Mouse (Mus musculus) forebrain, embryonic 12.5 days (tissue): ENCODE data around the gene Urod. TPM values are rescaled to one million over a fixed set of nuclear protein-coding genes. Genes with fewer than 3 reads are reported as not detected.

Experiments
- ATAC-seq: fragments of 200-750 bp; cut with Nextera tagmentation; 2 replicates; pipeline ENCODE4 v1.8.0; 2017; ENCODE audit warnings: moderate TSS enrichment; ENCODE audit not compliant: low FRiP score
- H3K27ac ChIP-seq: fragments of 300-500 bp; sonication (generic); 2 replicates; pipeline ENCODE4 v1.5.1; 2016; ENCODE audit warnings: mild to moderate bottlenecking
- H3K27me3 ChIP-seq: fragments of 300-500 bp; sonication (generic); 2 replicates; pipeline ENCODE4 v1.6.1; 2016; ENCODE audit warnings: mild to moderate bottlenecking
- H3K36me3 ChIP-seq: fragments of 300-500 bp; sonication (generic); replicated peaks from 2 replicates; pipeline ENCODE4 v1.6.1; 2016; ENCODE audit warnings: mild to moderate bottlenecking
- H3K4me1 ChIP-seq: fragments of 300-500 bp; sonication (generic); 2 replicates; pipeline ENCODE4 v1.6.1; 2016
- H3K4me2 ChIP-seq: fragments of 300-500 bp; sonication (generic); 2 replicates; pipeline ENCODE4 v1.6.1; 2016; ENCODE audit warnings: mild to moderate bottlenecking, moderate library complexity
- H3K4me3 ChIP-seq: fragments of 300-500 bp; sonication (generic); replicated peaks from 2 replicates; pipeline ENCODE4 v1.5.1; 2016; ENCODE audit warnings: mild to moderate bottlenecking
- H3K9ac ChIP-seq: fragments of 300-500 bp; sonication (generic); 2 replicates; pipeline ENCODE4 v1.6.1; 2016; ENCODE audit warnings: mild to moderate bottlenecking
- H3K9me3 ChIP-seq: fragments of 300-500 bp; sonication (generic); 2 replicates; pipeline ENCODE4 v1.6.1; 2016
- WGBS: fragments of 180-500 bp; shearing (Covaris S2); methylation state at CpG from one replicate; pipeline ENCODE4 v1.1.7; 2016; 5-methylcytosine and 5-hydroxymethylcytosine counted together
- polyA plus RNA-seq: library from polyadenylated mRNA; unstranded; fragments of >200 nt; fragmentation: Nextera tagmentation; extraction: Ambion mirVana; gene quantifications from 2 replicates; pipeline ENCODE4 v1.2.1, GENCODE M21; 2016

Gene Urod
- polyA plus RNA-seq: 76.0 and 78.0 TPM in 2 replicates

DNA sequence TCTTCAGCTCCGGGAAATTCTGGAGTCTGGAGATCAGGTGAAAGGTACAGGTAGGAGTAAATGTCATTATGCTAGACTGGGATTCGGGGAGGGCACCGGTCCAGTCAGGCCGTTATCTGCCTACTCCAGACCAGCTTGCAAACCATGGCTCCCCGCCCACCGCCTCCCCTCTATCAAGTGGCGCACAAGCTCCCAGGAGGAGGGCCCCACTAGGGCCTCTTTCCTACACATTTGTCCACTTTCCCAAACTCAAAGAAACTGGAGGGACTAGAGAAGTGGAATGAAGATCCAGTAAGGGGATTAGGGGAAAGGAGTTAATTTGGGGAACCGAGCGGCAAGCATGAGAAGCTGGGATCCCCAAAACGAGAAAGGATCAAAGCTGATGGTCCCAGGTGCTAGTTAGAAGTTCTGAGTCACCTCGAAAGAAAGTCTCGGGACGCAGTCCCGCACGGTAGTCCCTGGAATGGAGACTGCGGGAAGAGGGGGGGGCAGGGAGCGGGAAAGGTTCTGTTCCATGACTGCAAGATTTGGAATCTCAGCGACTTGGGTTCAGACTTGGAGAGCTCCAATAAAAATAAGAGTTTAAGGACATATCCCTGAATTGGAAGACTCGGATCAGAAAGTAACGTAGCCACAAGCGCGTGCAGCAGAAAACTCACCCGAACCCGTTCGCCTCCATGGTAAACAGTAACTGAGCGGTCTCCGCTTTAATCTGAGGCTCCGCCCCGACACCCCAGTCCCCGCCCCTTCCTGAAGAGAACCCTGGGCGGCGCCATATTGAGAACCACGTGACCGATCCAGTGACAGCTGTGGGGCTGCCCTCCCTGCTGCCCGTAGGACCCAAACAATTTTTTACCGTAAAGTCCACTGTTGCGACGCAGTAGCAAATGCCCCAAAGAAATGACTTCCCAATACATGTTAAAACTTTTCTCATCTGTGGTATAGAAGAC, at the start of gene Urod:
Gene Urod, minus strand, starts transcription at position 742 of the 950 bp plus-strand sequence.
- peak within 1 kb of the TSS; percentile 85 for H3K27ac ChIP-seq
- peak; percentile 92 for ATAC-seq
- H3K4me1 ChIP-seq: peaks cover 28% of the 10 kb centered on the region
- H3K9me3 ChIP-seq: no peaks in the 10 kb centered on the region
- peaks cover 6% of the 10 kb centered on the region; the same call in 1 of the 2 replicates for H3K36me3 ChIP-seq
- peak within 1 kb of the TSS; percentile 99 for H3K4me2 ChIP-seq
- H3K4me3 ChIP-seq: peak within 1 kb of the TSS; percentile 87
- H3K27me3 ChIP-seq: peaks cover 8% of the 10 kb centered on the region; the same call in 1 of the 2 replicates
- peak within 1 kb of the TSS; percentile 76 for H3K9ac ChIP-seq
- 1% methylated on average over 38 of the region's 38 CpGs for WGBS

DNA sequence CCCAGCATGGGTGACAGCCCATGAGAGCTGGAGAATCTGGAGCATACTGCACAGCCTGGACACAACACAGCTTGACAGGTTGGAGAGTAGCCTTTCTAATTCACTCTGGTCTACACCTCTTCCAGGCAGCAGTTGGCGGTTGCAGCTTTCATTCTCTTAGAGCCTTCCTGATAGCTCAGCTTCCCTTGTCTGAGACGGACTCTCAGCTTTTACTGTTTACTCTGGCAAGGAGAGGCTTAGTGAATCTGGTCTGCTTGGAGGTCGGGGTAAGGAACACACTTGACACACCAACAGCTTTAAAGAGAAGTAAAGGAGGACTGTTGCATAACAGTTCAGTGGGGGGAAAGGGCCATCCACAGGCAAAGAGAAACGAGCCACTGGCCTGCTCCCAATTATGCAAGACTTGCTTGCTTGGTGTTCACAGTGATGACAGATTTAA, 47.1 kb upstream of the Urod start:
- Histone ChIP-seq H3K36me3 (no peaks in the 10 kb centered on the region; the same call in 1 of the 2 replicates), H3K4me3 (no peak overlapping the region), H3K9me3 (no peaks in the 10 kb centered on the region), H3K4me2 (no peak overlapping the region), H3K9ac (no peak overlapping the region), H3K27ac (peak overlapping the region; percentile 73), H3K27me3 (no peaks in the 10 kb centered on the region), H3K4me1 (peaks cover 19% of the 10 kb centered on the region)
- no peak for ATAC-seq
- WGBS: 44% methylated on average over 4 of the region's 4 CpGs

DNA sequence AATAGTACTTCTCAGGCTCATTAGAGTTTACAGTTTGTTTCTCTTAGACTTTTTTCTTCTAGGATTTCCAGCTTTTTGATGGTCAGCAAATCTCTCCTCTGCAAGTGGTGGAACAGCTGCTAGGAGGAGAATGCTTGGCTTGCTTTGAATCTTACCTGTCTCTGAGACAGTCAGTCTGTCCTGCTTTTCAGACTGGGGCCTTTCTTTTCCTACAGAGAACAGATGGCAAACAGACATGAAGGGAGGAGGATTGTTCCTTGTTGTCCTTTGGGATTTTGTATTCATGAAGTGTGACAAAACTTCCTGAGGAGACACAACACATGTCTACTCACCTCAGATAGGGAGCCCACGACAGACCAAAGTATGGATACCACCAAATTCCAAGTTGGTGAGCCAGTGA, 46.6 kb upstream of the Urod start:
- H3K9ac ChIP-seq: no peak overlapping the region
- peaks cover 19% of the 10 kb centered on the region for H3K4me1 ChIP-seq
- H3K27me3 ChIP-seq: no peaks in the 10 kb centered on the region
- 72% methylated on average over 1 of the region's 1 CpGs for WGBS
- H3K36me3 ChIP-seq: no peaks in the 10 kb centered on the region; the same call in 1 of the 2 replicates
- no peak overlapping the region for H3K4me2 ChIP-seq
- H3K9me3 ChIP-seq: no peaks in the 10 kb centered on the region
- peak overlapping the region; percentile 73 for H3K27ac ChIP-seq
- no peak overlapping the region for H3K4me3 ChIP-seq
- no peak for ATAC-seq

DNA sequence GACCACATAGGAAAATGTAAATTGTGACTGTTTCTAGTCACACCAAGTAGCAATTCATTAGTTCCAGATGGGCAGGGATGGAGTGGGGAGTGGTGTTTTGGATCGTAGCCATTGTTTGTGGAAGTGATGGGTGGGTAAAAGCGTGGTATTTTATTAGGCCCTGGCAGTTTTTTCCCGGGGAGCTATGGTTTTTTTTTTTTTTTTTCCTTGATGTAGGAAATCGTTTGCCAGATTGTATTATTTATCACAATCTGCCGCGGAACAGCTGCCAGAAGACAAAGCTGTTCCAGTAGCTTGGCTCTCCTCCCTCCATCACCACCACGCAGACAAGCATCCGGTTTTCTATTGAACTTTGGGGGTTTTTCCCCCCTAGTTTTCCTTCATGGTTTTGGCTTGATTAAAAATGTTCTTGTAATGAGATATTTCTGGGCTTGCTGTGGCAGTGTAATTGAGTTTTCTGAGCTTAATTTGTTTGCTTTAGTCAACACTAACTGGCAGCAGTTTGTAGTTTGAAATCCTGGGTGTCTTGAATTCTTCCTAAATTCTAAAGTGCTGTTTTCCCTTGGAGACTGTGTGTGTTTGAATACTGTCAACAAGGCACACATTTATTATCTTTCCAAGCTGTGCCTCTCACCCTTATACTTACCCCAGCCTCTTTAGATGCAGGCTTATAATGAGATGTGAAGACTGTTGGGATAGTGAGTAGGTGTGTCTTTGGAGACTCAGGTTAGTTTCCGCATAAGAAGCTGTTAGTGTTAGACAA, 45.9 kb upstream of the Urod start:
- Histone ChIP-seq H3K4me1 (peaks cover 19% of the 10 kb centered on the region), H3K4me3 (no peak overlapping the region), H3K36me3 (peaks cover 6% of the 10 kb centered on the region; the same call in 1 of the 2 replicates), H3K4me2 (no peak overlapping the region), H3K9ac (no peak overlapping the region), H3K9me3 (no peaks in the 10 kb centered on the region), H3K27ac (peak overlapping the region; percentile 73), H3K27me3 (no peaks in the 10 kb centered on the region)
- 0 out of 2 replicates have a peak, but pooled peaks have one; percentile 20 for ATAC-seq
- 49% methylated on average over 9 of the region's 9 CpGs for WGBS

DNA sequence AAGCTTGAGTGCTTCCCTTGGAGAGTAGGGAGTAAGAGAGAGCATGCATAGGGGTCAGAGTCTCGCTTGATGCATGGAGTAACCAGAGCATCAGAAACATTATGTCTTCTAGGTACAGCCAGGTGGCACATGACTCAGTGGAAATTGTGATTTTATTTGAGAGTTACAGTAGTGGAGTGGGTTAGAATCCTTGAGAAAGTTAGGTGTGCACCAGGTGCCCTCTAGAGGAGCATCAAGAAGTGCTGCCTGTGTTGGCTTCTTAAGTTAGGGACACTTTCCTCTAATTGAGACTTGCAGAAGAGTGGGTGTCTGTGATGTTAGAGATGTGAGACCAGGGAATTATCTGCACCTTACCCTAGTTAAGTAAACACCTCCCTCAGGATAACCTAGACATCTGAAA, 36.9 kb upstream of the Urod start:
- H3K27ac ChIP-seq: no peak overlapping the region
- H3K4me2 ChIP-seq: no peak overlapping the region
- no peak overlapping the region for H3K9ac ChIP-seq
- H3K9me3 ChIP-seq: no peaks in the 10 kb centered on the region
- H3K4me1 ChIP-seq: no peaks in the 10 kb centered on the region
- H3K36me3 ChIP-seq: peaks cover 21% of the 10 kb centered on the region
- H3K4me3 ChIP-seq: no peak overlapping the region
- H3K27me3 ChIP-seq: no peaks in the 10 kb centered on the region
- ATAC-seq: no peak
- 92% methylated on average over 1 of the region's 1 CpGs for WGBS

DNA sequence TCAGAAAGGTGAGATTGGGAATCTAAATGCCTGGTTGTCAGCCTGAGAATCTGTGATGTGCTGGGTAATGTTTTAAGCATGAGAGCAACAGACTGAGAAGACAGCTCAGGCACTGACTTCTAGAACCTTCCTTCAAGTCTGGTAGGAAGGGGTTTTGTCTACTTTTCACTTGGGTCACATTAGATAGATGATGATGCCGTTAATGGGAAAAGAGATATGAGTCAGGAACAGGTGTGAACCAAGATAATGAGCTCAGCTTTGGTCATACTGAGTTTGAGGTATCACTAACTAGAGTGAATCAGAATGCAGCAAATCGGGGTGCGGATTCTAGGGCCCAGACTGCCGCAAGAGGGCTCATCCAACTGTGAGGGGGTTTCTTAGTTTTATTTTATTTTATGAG, 29.3 kb upstream of the Urod start:
- no peak overlapping the region for H3K27ac ChIP-seq
- H3K9ac ChIP-seq: no peak overlapping the region
- H3K36me3 ChIP-seq: peaks cover 17% of the 10 kb centered on the region
- no peaks in the 10 kb centered on the region for H3K27me3 ChIP-seq
- H3K4me2 ChIP-seq: no peak overlapping the region
- no peaks in the 10 kb centered on the region for H3K9me3 ChIP-seq
- H3K4me3 ChIP-seq: no peak overlapping the region
- ATAC-seq: no peak
- WGBS: 94% methylated on average over 4 of the region's 4 CpGs
- peaks cover 12% of the 10 kb centered on the region for H3K4me1 ChIP-seq

DNA sequence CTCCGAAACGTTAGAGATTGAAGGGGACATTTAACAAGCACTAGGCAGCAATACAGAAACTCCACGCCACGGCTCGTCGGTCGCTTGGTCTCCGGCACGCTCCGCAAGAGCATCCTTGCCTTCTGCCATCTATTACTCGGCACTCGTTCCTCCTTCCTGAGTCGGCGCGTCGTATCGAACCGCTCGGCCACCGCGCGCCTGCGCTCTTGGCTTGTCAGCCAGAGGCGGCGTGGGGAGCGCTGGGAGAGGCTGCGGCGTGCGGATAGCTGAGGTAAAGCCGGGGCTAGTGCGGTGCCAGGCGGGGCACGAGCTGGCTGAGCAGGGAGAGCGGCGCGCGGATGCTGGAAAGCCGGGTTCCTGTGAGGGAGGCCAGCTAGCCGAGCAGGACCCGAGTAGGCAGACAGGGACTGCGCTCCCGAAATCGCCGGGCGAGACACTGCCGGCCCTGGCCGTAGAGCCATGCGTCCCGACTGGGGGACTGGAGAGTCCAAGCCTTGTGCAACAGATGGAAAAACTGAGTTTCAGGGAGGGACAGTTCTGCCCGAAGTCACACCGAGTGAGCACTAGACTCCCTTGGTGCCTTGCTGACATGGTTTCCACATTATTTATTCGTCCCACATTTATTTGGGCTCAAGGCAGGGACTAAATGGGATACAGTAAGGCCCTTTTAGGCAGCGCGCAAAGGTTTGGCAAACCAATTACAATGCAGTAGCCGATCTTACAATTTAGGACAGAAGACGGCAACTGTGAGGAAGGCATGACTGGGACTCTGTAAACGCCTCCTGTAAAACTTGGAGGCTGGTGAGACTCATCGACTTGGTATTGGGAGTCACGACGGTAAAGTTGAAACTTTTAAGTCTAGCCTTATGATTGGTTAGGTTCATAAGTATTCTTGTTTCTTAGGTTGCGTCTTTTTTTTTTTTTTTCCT, 25.3 kb upstream of the Urod start, which contains the start of gene Eif2b3:
Gene Eif2b3, plus strand, starts transcription at position 197 of the 929 bp plus-strand sequence.
- H3K9me3 ChIP-seq: no peaks in the 10 kb centered on the region
- WGBS: under 1% methylated on average over 61 of the region's 61 CpGs
- peak within 1 kb of the TSS; percentile 77 for H3K4me2 ChIP-seq
- H3K27me3 ChIP-seq: no peaks in the 10 kb centered on the region
- ATAC-seq: peak; percentile 96
- peaks cover 12% of the 10 kb centered on the region for H3K4me1 ChIP-seq
- H3K36me3 ChIP-seq: peaks cover 16% of the 10 kb centered on the region
- peak within 1 kb of the TSS; percentile 73 for H3K4me3 ChIP-seq
- H3K9ac ChIP-seq: peak within 1 kb of the TSS; percentile 74
- H3K27ac ChIP-seq: peak within 1 kb of the TSS; percentile 57; the same call in 1 of the 2 replicates

DNA sequence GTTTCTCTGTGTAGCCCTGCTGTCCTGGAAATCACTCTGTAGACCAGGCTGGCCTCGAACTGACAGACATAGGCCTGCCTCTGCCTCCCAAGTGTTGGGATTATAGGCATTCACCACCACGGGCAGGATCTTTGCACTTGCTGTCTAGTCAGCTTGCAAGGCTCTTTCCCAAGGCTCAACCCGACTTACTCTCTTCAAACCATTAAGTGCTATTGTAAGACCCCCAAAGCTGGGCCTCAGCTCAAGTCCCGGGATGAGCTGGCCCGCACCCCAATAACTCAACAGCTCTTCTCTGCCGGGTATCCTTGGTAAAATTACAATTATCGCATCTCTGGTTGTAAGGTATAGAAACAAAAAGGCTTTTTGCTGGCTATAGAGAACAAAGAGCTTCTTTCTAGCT, 24.1 kb upstream of the Urod start:
- Histone ChIP-seq H3K36me3 (peaks cover 13% of the 10 kb centered on the region), H3K9ac (no peak overlapping the region)
- 81% methylated on average over 7 of the region's 7 CpGs for WGBS

DNA sequence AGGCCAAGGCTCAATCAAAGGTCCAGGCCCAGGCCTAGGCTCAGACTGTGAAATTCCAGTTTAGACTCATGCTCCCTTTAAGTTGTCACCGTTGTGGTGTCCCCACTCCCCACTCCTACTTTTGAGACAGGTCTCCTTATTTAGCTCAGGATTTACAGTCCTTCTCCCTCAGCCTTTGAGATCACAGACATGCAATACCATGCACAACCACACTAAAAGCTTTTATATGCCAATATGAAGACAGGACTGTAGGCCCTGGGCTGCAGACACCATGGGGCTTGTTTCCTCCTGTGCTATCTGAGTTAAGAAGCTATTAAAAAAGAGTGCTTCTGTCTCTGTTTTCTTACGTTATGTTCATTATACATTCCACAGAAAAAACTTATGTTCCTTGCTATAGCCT, 23.5 kb upstream of the Urod start:
- Histone ChIP-seq H3K9ac (no peak overlapping the region), H3K27ac (no peak overlapping the region), H3K4me3 (no peak overlapping the region), H3K4me1 (peaks cover 12% of the 10 kb centered on the region), H3K4me2 (no peak overlapping the region), H3K27me3 (no peaks in the 10 kb centered on the region), H3K9me3 (no peaks in the 10 kb centered on the region), H3K36me3 (peaks cover 7% of the 10 kb centered on the region)
- no peak for ATAC-seq
- 92% methylated on average over 2 of the region's 2 CpGs for WGBS

More for the DNA sequence above, 24.1 kb upstream of the Urod start:
- H3K9me3 ChIP-seq: no peaks in the 10 kb centered on the region
- H3K4me3 ChIP-seq: no peak overlapping the region
- H3K4me2 ChIP-seq: no peak overlapping the region
- no peaks in the 10 kb centered on the region for H3K27me3 ChIP-seq
- H3K4me1 ChIP-seq: peaks cover 12% of the 10 kb centered on the region
- no peak for ATAC-seq
- H3K27ac ChIP-seq: no peak overlapping the region

DNA sequence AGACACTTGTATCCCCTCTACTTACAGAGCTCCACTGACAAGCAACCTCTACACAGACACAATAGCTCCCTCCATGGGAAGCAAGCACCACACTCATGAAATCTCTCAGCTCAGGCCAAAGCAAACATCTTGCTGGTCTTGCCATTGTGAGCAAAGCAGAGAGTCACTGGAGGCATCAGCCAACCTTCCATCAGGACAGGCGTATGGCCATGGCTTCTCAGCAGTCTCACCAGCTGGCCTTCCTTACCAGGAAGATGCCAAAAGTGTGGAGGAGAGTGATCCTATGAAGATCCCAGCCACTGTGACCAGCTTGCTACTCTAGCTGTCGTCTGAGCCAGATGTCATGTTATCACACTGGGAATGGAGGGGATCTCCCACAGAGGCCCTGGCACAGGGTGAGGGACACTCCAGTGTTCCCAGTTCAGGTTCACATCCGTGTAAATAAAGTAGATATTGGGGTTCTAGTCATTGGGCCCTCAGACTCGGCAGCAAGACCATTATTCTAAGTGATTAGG, 20.7 kb upstream of the Urod start:
- H3K4me1 ChIP-seq: peaks cover 4% of the 10 kb centered on the region; the same call in 1 of the 2 replicates

DNA sequence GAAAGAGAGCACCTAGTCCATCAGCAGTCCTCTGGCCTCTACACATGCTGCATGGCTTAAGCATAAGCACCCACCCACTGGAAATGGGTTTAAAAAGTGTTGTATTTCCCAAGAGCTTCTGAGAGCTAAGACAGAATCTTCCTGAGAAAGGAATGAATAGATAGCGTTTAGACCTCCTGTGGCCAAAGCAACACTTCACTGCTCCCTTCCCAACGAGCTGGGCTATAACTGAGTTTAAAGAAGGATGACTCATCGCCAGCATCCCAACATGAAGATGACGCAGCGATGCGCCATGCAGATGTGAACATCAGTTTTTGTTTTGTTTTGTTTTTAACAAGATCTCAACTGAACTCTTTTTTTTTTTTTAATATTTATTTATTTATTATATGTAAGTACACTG, 19.4 kb upstream of the Urod start:
- Histone ChIP-seq H3K36me3 (no peaks in the 10 kb centered on the region), H3K27me3 (no peaks in the 10 kb centered on the region), H3K9ac (no peak overlapping the region), H3K4me1 (no peaks in the 10 kb centered on the region), H3K27ac (no peak overlapping the region), H3K9me3 (no peaks in the 10 kb centered on the region), H3K4me3 (no peak overlapping the region), H3K4me2 (no peak overlapping the region)
- ATAC-seq: no peak
- 88% methylated on average over 6 of the region's 6 CpGs for WGBS

More for the DNA sequence above, 20.7 kb upstream of the Urod start:
- 64% methylated on average over 4 of the region's 4 CpGs for WGBS
- ATAC-seq: no peak
- Histone ChIP-seq H3K36me3 (no peaks in the 10 kb centered on the region), H3K9ac (no peak overlapping the region), H3K27ac (no peak overlapping the region), H3K4me3 (no peak overlapping the region), H3K4me2 (no peak overlapping the region), H3K27me3 (no peaks in the 10 kb centered on the region), H3K9me3 (no peaks in the 10 kb centered on the region)
